Mouse (Mus musculus) small intestine, adult 2 months (tissue): ENCODE data around the gene Bri3bp. TPM values are rescaled to one million over a fixed set of nuclear protein-coding genes. Genes with fewer than 3 reads are reported as not detected.
"Not testable (repeated sequence)": the region's sequence is repeated elsewhere in the genome, so short reads cannot be mapped to it uniquely, and the experiment has no call there.

Source experiments
- H3K27ac ChIP-seq: fragments of 200-500 bp; 2 replicates; pipeline ENCODE4 v1.5.1; 2012; ENCODE audit warnings: low read depth, low read length, control low read depth, inconsistent platforms; ENCODE audit not compliant: insufficient read depth
- H3K27me3 ChIP-seq: fragments of 200-500 bp; 2 replicates; pipeline ENCODE4 v1.6.1; 2012; ENCODE audit warnings: mild to moderate bottlenecking, moderate library complexity, low read length, inconsistent platforms; ENCODE audit not compliant: control insufficient read depth, insufficient read depth
- H3K36me3 ChIP-seq: fragments of 200-500 bp; 2 replicates; pipeline ENCODE4 v1.6.1; 2012; ENCODE audit warnings: mild to moderate bottlenecking, low read length, control low read depth, inconsistent platforms; ENCODE audit not compliant: control insufficient read depth, insufficient read depth
- H3K4me1 ChIP-seq: fragments of 200-500 bp; 2 replicates; pipeline ENCODE4 v1.6.1; 2012; ENCODE audit warnings: low read length, inconsistent platforms, mixed read lengths; ENCODE audit not compliant: control insufficient read depth, insufficient read depth, insufficient read length
- H3K4me3 ChIP-seq: fragments of 200-500 bp; 2 replicates; pipeline ENCODE4 v1.5.1; 2012; ENCODE audit warnings: low read depth, mild to moderate bottlenecking, control low read depth, inconsistent platforms, low read length, moderate library complexity
- CTCF ChIP-seq: fragments of 200-500 bp; IDR thresholded peaks from 2 replicates; pipeline ENCODE4 v1.5.1; 2012; ENCODE audit warnings: low read depth, mild to moderate bottlenecking, control low read depth, inconsistent platforms, low read length, moderate library complexity, mixed read lengths; ENCODE audit not compliant: insufficient replicate concordance, insufficient read length; ENCODE audit errors: extremely low read depth
- POLR2A ChIP-seq: fragments of 200-500 bp; IDR thresholded peaks from 2 replicates; pipeline ENCODE4 v1.6.1; 2012; ENCODE audit warnings: low read depth, mild to moderate bottlenecking, control low read depth, inconsistent platforms, low read length, moderate library complexity
- WGBS: fragments of 180-500 bp; shearing (Covaris S2); methylation state at CpG from one replicate; pipeline ENCODE4 v1.1.7; 2018; 5-methylcytosine and 5-hydroxymethylcytosine counted together
- polyA plus RNA-seq: library from polyadenylated mRNA; depleted of rRNA; stranded (reverse); fragments of >200 nt; gene quantifications from 2 replicates; pipeline ENCODE4 v1.2.3, GENCODE M21; 2012; rRNA removed

The Bri3bp gene
- 28.5 and 33.5 TPM in 2 replicates for polyA plus RNA-seq

DNA sequence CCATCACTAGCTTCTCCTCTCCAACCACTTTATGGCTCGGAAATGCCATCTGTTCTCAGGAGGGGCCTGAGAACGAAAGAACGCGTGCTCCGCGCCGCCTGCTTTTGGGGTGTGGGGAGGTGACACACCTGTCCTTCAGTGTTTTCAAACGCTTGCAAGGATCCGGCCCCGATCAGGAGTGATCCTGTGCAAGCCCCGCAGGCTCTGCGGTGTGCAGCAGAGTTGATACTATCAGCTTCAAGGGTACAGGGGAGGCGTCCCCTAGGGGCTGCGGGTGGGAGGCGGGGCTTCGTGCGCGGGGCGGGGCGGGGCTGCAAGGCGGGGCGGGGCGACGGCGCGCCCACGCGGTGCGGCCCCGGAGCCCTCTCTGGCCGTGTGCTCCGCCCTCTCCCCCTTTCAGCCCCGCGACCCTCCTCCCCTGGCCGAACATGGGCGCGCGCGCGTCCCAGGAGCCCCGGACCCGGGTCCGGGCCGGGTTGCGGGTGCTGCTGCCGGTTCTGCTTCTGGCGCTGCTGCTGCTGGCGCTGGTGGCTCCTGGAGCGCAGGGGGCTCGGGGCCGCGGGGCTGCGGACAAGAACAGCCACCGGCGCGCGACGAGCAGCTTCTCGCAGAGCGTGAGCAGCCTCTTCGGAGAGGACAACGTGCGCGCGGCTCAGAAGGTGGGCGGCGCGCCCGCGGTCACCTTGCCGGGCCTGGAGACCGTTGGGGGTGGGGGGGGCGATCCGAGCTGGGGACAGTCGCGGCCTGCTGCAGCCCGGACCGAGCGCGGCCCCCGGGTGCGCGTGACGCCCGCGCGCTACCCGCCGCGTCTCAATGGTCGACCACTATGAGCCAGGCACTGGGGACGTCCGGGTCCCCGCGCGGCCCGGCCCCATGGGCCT is at the start of gene Bri3bp:
Gene Bri3bp, plus strand, starts transcription at position 335 of the 881 bp plus-strand sequence.
- peak within 1 kb of the TSS; percentile 95 for H3K4me3 ChIP-seq
- H3K27ac ChIP-seq = peak within 1 kb of the TSS; percentile 62
- no peaks in the 10 kb centered on the region for H3K27me3 ChIP-seq
- no peak; the same call in 1 of the 2 replicates for TF ChIP-seq POLR2A
- no peak for TF ChIP-seq CTCF
- H3K4me1 ChIP-seq = peaks cover 8% of the 10 kb centered on the region; the same call in 1 of the 2 replicates
- H3K36me3 ChIP-seq = no peaks in the 10 kb centered on the region
- WGBS = under 1% methylated on average over 96 of the region's 97 CpGs

GRCm38 (mm10) chr5:125391609-125392008 is 49.8 kb upstream of the Bri3bp start:
- Histone ChIP-seq H3K4me3 (peak overlapping the region; percentile 24; the same call in 1 of the 2 replicates), H3K27me3 (no peaks in the 10 kb centered on the region), H3K4me1 (peaks cover 12% of the 10 kb centered on the region), H3K27ac (peak overlapping the region; percentile 99), H3K36me3 (peaks cover 8% of the 10 kb centered on the region)
- TF ChIP-seq CTCF (no peak), POLR2A (no peak)
- 14% methylated on average over 5 of the region's 5 CpGs for WGBS

DNA sequence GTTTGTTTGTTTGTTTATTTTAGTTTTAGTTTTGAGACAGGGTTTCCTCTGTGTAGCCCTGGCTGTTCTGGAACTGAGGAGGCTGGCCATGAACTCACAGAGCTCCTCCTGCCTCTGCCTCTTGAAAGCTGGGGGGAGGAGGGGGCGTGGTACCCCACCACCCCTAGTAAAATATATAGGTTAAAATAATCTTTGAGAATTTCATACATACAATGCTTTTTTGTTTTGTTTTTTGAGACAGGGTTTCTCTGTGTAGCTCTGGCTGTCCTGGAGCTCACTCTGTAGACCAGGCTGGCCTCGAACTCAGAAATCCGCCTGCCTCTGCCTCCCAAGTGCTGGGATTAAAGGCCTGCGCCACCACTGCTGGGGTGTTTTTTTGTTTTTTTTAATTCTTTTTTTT is 49.2 kb upstream of the Bri3bp start:
- H3K27ac ChIP-seq = peak overlapping the region; percentile 99
- H3K36me3 ChIP-seq, H3K4me3 ChIP-seq, H3K27me3 ChIP-seq: not testable (repeated sequence)
- 75% methylated on average over 4 of the region's 4 CpGs for WGBS
- H3K4me1 ChIP-seq = peaks cover 12% of the 10 kb centered on the region

- Histone ChIP-seq H3K27me3 (no peaks in the 10 kb centered on the region), H3K27ac (peak overlapping the region; percentile 99), H3K36me3 (peaks cover 8% of the 10 kb centered on the region), H3K4me1 (peaks cover 12% of the 10 kb centered on the region), H3K4me3 (peak overlapping the region; percentile 9)
- TF ChIP-seq POLR2A = no peak
- 3% methylated on average over 1 of the region's 1 CpGs for WGBS
These were observed 48.8 kb upstream of the Bri3bp start for GRCm38 (mm10) chr5:125392618-125392976.

DNA sequence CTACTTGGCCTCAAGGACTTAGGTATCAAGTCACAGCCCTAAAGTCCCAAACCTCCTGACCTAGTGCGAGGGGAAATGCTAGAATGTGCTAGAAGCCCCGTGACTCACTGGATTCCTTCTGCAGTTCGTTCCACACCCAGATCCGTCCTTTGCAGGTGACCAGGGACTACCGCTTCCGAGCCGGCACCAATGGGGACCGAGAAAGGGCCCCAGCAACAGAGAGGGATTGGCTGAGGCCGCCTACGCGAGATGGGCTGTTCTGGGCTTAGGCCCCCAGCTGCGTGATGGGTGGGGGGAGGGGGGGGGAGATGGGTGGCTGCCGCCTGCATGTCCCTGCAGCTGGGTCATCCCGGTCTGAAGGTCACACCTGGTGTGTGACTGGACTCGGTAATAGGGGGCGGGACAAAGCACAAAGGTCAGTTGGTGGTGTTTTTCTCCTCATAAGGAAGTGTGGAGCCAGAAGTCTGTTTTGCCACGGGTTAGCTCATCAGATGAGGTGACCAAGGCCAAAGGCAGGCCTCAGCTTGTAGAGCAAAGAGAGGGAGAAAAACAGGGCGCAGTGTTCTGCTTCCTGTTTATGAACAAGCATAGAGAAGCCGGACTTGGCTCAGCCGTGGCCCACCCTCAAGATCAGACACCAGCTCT is 48.3 kb upstream of the Bri3bp start:
- H3K27me3 ChIP-seq = no peaks in the 10 kb centered on the region
- no peak for TF ChIP-seq CTCF
- TF ChIP-seq POLR2A = peak; percentile 37; the same call in 1 of the 2 replicates
- H3K4me1 ChIP-seq = peaks cover 12% of the 10 kb centered on the region
- peaks cover 7% of the 10 kb centered on the region for H3K36me3 ChIP-seq
- peak overlapping the region; percentile 48 for H3K4me3 ChIP-seq
- under 1% methylated on average over 20 of the region's 20 CpGs for WGBS
- H3K27ac ChIP-seq = peak overlapping the region; percentile 99

DNA sequence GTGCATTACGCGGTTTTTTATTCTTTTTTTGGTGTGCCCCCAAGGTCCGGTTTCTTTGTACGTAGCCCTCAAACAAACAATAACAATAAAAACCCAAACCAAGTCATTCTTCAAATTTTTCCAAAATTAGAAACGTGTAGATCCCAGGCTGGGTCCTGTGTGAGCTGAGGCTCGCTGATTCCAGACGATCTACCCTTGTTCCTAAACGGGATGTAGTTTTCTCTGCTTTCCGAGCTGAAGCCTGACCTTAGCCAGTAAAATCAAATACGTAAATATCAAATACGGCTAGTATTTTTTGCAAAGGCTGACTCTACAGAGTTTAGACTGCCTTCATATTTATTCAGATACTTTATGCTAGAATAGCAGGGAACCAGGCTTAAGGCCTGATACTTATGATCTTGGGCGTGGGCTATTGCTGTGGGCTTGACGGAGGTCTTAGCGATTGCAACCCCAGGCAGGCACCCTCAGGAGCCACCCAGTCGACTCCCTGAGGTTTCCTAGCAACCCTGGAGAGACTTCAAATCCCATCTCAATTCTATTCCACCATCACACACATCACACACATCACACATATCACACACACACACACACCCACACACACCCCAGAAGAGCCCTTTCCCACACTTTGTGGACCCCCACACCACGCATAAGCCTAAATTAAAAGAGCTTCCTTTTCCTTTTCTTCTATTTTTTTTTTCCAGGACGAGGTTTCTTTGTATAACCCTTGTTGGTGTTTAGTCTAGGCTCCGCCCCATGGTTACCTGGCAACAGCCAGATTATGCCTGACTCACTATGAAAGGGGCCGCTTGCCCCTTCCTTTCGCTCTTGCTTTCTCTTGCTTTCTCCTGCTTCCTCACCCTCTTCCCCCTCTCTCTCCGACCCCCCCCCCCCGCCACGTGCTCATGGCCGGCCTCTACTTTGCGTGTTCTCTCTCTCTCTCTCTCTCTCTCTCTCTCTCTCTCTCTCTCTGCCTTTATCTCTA is 47.5 kb upstream of the Bri3bp start:
- Histone ChIP-seq H3K36me3 (no peaks in the 10 kb centered on the region; the same call in 1 of the 2 replicates), H3K4me3 (peak overlapping the region; percentile 48), H3K27ac (peak overlapping the region; percentile 99), H3K4me1 (peaks cover 12% of the 10 kb centered on the region), H3K27me3 (no peaks in the 10 kb centered on the region)
- WGBS = 2% methylated on average over 23 of the region's 25 CpGs
- TF ChIP-seq CTCF (no peak), POLR2A (no peak)

DNA sequence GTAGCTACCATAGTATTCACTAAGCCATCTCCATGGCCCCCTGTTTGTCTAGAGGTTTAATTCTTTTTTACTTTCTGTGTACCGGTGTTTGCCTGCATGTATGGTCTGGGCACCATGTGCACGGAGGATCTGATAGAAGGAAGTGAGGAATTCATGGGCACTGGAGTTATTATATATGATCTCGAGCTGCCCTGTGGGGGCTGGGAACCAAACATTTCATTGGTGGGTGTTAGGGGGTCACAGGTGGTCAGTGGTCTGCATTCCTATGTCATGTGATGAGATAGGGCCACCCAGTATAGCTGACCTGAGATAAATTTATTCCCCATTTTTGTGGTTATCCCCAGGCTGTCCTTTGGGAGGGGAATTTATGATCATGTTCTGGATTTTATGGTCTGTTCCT is 46.4 kb upstream of the Bri3bp start:
- peaks cover 12% of the 10 kb centered on the region for H3K4me1 ChIP-seq
- no peaks in the 10 kb centered on the region for H3K36me3 ChIP-seq
- H3K4me3 ChIP-seq = no peak overlapping the region
- 0 out of 2 replicates have a peak overlapping the region, but pooled peaks have one; percentile 38 for H3K27ac ChIP-seq
- H3K27me3 ChIP-seq = no peaks in the 10 kb centered on the region
- WGBS = 44% methylated on average over 3 of the region's 3 CpGs
- TF ChIP-seq POLR2A (no peak), CTCF (no peak)
